Mouse (Mus musculus) layer of hippocampus, postnatal 25 days (tissue): ENCODE measurements around the gene Gtse1. TPM values are rescaled to one million over a fixed set of nuclear protein-coding genes. Genes with fewer than 3 reads are reported as not detected.
A peak's percentile ranks its signal among the peaks of the same experiment; 100 is the strongest.
"Not testable (repeated sequence)": the region's sequence is repeated elsewhere in the genome, so short reads cannot be mapped to it uniquely, and the experiment has no call there.

Experiments
- DNase-seq, 2 experiments: peaks; one replicate each; pipeline ENCODE4 v3.0.0; 2022; ENCODE audit warnings: mixed read lengths in 2 of 2, low spot score in 1 of 2; ENCODE audit errors: extremely low spot score in 1 of 2
- total RNA-seq, 2 experiments: library from RNA; stranded (reverse); gene quantifications; 2 replicates each; pipeline ENCODE4 v1.2.3; 2021

Gtse1 gene
- total RNA-seq, 2 experiments from 2014 or later: 0.64 to 0.92 TPM

GRCm38 (mm10) chr15:85865913-85866312 lies 6.4 kb downstream of the Gtse1 start:
- DNase-seq: not testable (repeated sequence)

GRCm38 (mm10) chr15:85867696-85868095 lies 8.2 kb downstream of the Gtse1 start:
- DNase-seq: peak; percentile 52 to 73

- no peak for DNase-seq
Measured at GRCm38 (mm10) chr15:85877336-85877735, 17.8 kb downstream of the Gtse1 start.

GRCm38 (mm10) chr15:85878848-85879497 lies 19.4 kb downstream of the Gtse1 start, which contains the start of gene Trmu:
Gene Trmu (plus strand): TSS chr15:85879312.
- DNase-seq: peak; percentile 80 to 85

GRCm38 (mm10) chr15:85879498-85879895 lies 20.0 kb downstream of the Gtse1 start:
- no peak for DNase-seq

GRCm38 (mm10) chr15:85885606-85886005 lies 26.1 kb downstream of the Gtse1 start:
- no peak for DNase-seq

GRCm38 (mm10) chr15:85889235-85889634 lies 29.7 kb downstream of the Gtse1 start:
- DNase-seq: no peak

- no peak for DNase-seq
Measured at GRCm38 (mm10) chr15:85891971-85892370, 32.4 kb downstream of the Gtse1 start.

GRCm38 (mm10) chr15:85892498-85893118 lies 33.1 kb downstream of the Gtse1 start:
- DNase-seq: no peak

- no peak for DNase-seq
Measured at GRCm38 (mm10) chr15:85893871-85894270, 34.3 kb downstream of the Gtse1 start.

- peak; percentile 77 to 98 for DNase-seq
Measured at GRCm38 (mm10) chr15:85896284-85896683, 36.7 kb downstream of the Gtse1 start.

- DNase-seq: no peak
Measured at GRCm38 (mm10) chr15:85897113-85897512, 37.6 kb downstream of the Gtse1 start.

GRCm38 (mm10) chr15:85899396-85899795 lies 39.9 kb downstream of the Gtse1 start:
- DNase-seq: no peak

GRCm38 (mm10) chr15:85900318-85900717 lies 40.8 kb downstream of the Gtse1 start:
- no peak for DNase-seq

GRCm38 (mm10) chr15:85900801-85901200 lies 41.3 kb downstream of the Gtse1 start:
- no peak for DNase-seq

- no peak for DNase-seq
Measured at GRCm38 (mm10) chr15:85902505-85902904, 43.0 kb downstream of the Gtse1 start.

- DNase-seq: no peak
Measured at GRCm38 (mm10) chr15:85903826-85904225, 44.3 kb downstream of the Gtse1 start.

- no peak for DNase-seq
Measured at GRCm38 (mm10) chr15:85908660-85909491, 49.3 kb downstream of the Gtse1 start.

GRCm38 (mm10) chr15:85909492-85909829 lies 49.9 kb downstream of the Gtse1 start:
- DNase-seq: no peak

GRCm38 (mm10) chr15:85909931-85910330 lies 50.4 kb downstream of the Gtse1 start:
- no peak for DNase-seq

- peak in 1 of 2 experiments; percentile 75 for DNase-seq
Measured at GRCm38 (mm10) chr15:85913605-85914004, 54.1 kb downstream of the Gtse1 start.
